Mouse (Mus musculus) kidney, embryonic 14.5 days (tissue): ENCODE measurements at regions not wholly inside any gene's neighbourhood (a gene's known extent, or its start where the extent isn't known, plus 50 kb on each side); places are given as distances from the start of the nearest gene placed in this dataset.

ENCODE experiments used
- ATAC-seq: fragments of 200-750 bp; cut with Nextera tagmentation; 2 replicates; pipeline ENCODE4 v1.8.0; 2017; ENCODE audit warnings: moderate number of reproducible peaks, mild to moderate bottlenecking, moderate TSS enrichment, moderate library complexity; ENCODE audit not compliant: low FRiP score, low TSS enrichment
- H3K27ac ChIP-seq: fragments of 300-500 bp; sonication (generic); 2 replicates; pipeline ENCODE4 v1.5.1; 2014; ENCODE audit warnings: low read depth, mild to moderate bottlenecking, low read length, moderate library complexity, mixed read lengths
- H3K27me3 ChIP-seq: fragments of 300-500 bp; sonication (generic); 2 replicates; pipeline ENCODE4 v1.6.1; 2014; ENCODE audit warnings: mild to moderate bottlenecking, low read length; ENCODE audit not compliant: control insufficient read depth, insufficient read depth
- H3K36me3 ChIP-seq: fragments of 300-500 bp; sonication (generic); 2 replicates; pipeline ENCODE4 v1.6.1; 2014; ENCODE audit warnings: low read length, mixed read lengths; ENCODE audit not compliant: control insufficient read depth, insufficient read depth
- H3K4me1 ChIP-seq: fragments of 300-500 bp; sonication (generic); 2 replicates; pipeline ENCODE4 v1.6.1; 2014; ENCODE audit warnings: low read length, mixed read lengths; ENCODE audit not compliant: control insufficient read depth, insufficient read depth
- H3K4me2 ChIP-seq: fragments of 300-500 bp; sonication (generic); replicated peaks from 2 replicates; pipeline ENCODE4 v1.6.1; 2014; ENCODE audit warnings: low read depth, mild to moderate bottlenecking, low read length
- H3K4me3 ChIP-seq: fragments of 300-500 bp; sonication (generic); 2 replicates; pipeline ENCODE4 v1.5.1; 2014; ENCODE audit warnings: mild to moderate bottlenecking, low read length
- H3K9ac ChIP-seq: fragments of 300-500 bp; sonication (generic); 2 replicates; pipeline ENCODE4 v1.6.1; 2014; ENCODE audit warnings: low read depth, mild to moderate bottlenecking, low read length, moderate library complexity
- H3K9me3 ChIP-seq: fragments of 300-500 bp; sonication (generic); 2 replicates; pipeline ENCODE4 v1.6.1; 2016; ENCODE audit warnings: low read length; ENCODE audit not compliant: control insufficient read depth
- WGBS: fragments of 180-500 bp; shearing (Covaris S2); extraction: QIAGEN DNeasy Blood & Tissue Kit; methylation state at CpG from one replicate; pipeline ENCODE4 v1.1.7; 2014; 5-methylcytosine and 5-hydroxymethylcytosine counted together

DNA sequence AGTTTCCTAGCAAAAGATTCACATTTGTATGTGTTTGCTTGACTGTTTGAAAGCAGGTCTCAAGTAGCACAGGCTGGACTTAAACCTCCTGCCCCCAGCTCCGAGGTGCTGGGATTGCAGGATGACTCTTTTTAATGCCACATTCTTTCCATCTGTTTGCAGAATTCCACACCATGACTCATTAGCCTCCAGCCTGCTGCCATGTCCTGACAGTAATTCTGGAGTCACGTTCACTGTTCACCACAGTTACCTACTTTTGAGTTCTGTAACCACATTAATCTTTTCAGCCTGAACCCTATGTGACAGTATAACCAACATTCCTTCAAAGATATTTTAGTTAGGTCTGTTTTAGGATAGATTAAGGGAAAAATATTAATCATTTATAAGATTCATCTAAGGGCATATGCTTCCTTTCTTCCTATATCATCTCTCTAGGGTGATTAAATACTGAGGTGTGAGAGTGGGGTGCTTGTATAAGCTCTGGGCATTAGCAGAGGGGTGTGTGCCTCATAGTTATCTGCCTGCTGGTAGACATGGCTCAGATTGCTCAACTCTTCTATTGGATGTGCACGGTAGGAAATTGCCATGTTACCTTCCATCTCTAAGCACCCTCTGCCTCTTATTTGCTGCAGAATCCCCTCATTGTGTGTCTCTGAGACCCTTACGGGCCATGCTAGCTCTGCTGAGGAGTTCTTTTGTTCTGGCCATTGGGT is 105.3 kb upstream of the Kitl start:
- no peak overlapping the region for H3K9ac ChIP-seq
- 0 out of 2 replicates have a peak, but pooled peaks cover 4% of the 10 kb centered on the region for H3K4me1 ChIP-seq
- ATAC-seq: no peak
- no peaks in the 10 kb centered on the region for H3K9me3 ChIP-seq
- no peak overlapping the region for H3K4me2 ChIP-seq
- H3K36me3 ChIP-seq: no peaks in the 10 kb centered on the region
- H3K27me3 ChIP-seq: no peaks in the 10 kb centered on the region
- WGBS: 75% methylated on average over 4 of the region's 4 CpGs
- H3K4me3 ChIP-seq: no peak overlapping the region
- no peak overlapping the region for H3K27ac ChIP-seq

DNA sequence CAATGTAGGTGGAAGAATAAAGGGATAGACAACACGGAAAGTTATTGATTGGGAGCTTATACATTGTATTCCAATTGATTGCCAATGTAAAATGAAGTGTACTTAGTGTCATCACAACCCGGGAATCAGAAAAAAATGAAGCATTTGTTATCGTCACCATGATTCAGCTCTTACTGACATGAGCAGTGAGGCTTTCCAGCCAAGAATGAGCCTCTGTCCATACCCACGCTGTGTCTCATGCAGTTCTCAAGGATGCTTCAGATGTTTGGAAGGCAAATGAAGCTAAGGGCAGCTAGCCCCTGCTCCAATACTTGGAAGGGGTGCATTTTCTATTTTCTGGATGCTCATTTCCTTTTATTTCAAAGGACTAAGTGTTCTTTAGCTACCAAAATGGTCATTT is 107.4 kb upstream of the Kitl start:
- Histone ChIP-seq H3K4me3 (no peak overlapping the region), H3K9ac (no peak overlapping the region), H3K4me2 (no peak overlapping the region), H3K27ac (no peak overlapping the region), H3K27me3 (no peaks in the 10 kb centered on the region), H3K9me3 (no peaks in the 10 kb centered on the region), H3K4me1 (no peaks in the 10 kb centered on the region), H3K36me3 (no peaks in the 10 kb centered on the region)
- no peak for ATAC-seq
- WGBS: 86% methylated on average over 4 of the region's 4 CpGs

DNA sequence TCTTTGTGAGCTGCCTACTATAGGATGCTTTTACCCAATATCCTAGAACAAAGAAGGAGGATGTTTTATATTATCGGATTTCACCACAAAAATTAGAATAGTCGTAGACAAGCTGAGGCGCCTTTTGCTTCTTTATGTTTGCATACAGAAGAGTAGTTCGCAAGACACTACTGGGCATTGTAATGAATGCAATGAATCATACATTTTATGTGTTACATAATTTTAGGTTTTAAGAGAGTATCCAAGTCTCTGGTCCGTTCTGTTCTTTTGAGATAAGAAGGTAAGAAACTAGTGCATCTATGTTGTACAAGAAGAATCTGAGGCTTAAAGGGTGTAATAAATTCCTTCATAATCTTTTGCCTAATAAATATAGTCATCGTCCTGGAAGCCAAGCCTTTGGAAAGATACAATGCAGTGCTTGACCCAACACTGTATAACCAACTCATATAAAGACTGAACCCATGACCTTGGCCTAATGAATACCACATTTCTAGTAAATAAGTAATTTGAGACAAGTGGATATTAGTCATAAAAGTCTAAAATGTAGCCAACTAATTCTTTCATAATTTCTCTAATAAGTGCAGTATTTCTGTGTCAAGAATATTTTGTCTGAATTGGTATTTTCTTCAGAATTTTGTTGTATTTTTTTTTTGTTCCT is 108.5 kb upstream of the Kitl start:
- Histone ChIP-seq H3K9ac (no peak overlapping the region), H3K9me3 (no peaks in the 10 kb centered on the region), H3K36me3 (no peaks in the 10 kb centered on the region), H3K27me3 (no peaks in the 10 kb centered on the region), H3K4me3 (no peak overlapping the region), H3K4me1 (no peaks in the 10 kb centered on the region), H3K27ac (no peak overlapping the region), H3K4me2 (no peak overlapping the region)
- WGBS: 74% methylated on average over 6 of the region's 6 CpGs
- no peak for ATAC-seq

DNA sequence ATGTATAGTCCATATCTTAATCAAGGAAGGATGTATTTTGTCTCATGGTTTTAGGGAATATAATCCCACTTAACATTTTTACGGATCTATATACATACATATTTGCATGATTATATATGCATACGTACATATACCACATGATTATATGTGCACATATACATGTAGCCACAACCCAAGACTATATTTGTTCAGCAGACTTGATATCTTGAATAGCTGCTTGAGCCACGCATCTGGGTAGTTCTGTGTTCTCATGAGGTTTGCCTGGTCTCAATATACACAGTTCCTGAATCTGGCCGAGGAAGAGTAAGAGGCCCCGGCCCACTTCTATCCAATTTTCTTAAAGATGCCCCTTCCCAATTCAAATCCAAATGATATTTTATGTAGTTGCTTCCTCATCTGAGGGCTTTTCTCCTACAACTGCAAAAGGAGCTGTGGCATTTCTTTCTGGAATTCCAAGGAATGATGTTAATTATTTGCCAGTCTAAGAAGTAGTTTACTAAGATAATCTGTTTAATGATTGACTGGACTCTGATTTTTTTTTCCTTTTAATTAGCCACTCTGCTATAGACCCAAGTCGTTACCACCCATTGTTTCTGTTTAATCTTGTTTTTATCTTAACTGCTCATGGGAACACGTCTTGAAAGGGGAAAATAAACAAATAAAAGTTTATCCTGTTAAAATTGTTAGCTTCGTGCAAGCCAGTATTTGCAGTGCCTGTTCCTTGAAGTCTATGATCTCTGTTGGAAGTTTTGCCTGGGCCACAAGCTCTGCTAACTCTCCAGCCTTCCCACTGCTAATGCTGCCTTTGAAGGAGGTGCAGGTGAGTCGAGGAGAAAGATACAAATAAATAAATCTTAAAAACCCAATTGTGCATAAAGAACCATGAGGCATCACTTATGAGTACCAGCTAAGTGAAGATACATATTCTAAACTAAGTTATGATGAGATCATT is 112.9 kb upstream of the Kitl start:
- no peak overlapping the region; the same call in 1 of the 2 replicates for H3K27ac ChIP-seq
- H3K27me3 ChIP-seq: no peaks in the 10 kb centered on the region
- WGBS: 68% methylated on average over 9 of the region's 9 CpGs
- peak; percentile 69; the same call in 1 of the 2 replicates for ATAC-seq
- no peaks in the 10 kb centered on the region for H3K36me3 ChIP-seq
- no peak overlapping the region for H3K9ac ChIP-seq
- no peaks in the 10 kb centered on the region for H3K4me1 ChIP-seq
- no peaks in the 10 kb centered on the region for H3K9me3 ChIP-seq
- H3K4me3 ChIP-seq: no peak overlapping the region
- no peak overlapping the region for H3K4me2 ChIP-seq

DNA sequence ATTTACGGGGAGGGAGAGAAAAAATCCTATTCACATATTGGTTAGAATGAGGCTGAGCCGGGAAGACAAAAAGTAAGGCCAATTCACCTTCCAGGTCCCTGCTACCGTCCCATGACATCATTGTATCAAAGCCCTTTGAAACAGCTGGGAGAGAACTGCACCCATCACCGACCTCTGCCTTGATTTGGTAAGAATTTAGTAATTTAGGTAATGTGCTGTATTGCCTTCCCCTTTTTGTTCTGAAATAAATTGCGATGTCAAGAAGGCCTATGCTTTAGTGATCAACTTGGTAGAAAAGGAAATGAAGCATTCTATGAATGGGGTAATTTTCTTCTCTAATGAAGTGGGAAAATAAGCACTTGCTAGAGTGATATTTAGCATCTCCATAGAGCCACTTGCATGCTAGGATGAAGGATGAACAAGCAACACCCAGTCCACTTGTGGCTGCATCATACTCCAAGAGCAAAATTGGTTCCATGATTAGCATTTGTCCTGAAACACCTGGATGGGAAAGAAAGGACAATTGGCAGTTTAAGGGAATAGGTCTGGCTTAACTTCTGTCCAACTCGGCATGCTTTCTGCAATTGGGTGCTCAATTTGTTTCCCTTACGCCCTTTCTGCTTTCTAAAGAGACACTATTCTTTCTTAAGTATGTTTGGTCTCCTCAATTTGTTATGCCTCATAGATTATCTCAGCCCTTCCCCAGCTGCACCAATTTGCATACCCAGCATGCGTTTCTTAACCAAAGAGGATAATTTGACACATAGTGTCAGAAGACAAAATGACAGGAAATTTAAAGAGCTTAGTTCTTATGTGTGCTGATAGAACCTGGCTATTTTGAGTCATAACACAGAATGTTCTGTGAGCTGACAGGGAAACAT is 114.2 kb upstream of the Kitl start:
- H3K27me3 ChIP-seq: no peaks in the 10 kb centered on the region
- no peak overlapping the region for H3K4me3 ChIP-seq
- 74% methylated on average over 8 of the region's 8 CpGs for WGBS
- no peak overlapping the region for H3K27ac ChIP-seq
- H3K9me3 ChIP-seq: no peaks in the 10 kb centered on the region
- no peak overlapping the region for H3K9ac ChIP-seq
- no peaks in the 10 kb centered on the region for H3K4me1 ChIP-seq
- no peaks in the 10 kb centered on the region for H3K36me3 ChIP-seq
- ATAC-seq: no peak
- no peak overlapping the region for H3K4me2 ChIP-seq

DNA sequence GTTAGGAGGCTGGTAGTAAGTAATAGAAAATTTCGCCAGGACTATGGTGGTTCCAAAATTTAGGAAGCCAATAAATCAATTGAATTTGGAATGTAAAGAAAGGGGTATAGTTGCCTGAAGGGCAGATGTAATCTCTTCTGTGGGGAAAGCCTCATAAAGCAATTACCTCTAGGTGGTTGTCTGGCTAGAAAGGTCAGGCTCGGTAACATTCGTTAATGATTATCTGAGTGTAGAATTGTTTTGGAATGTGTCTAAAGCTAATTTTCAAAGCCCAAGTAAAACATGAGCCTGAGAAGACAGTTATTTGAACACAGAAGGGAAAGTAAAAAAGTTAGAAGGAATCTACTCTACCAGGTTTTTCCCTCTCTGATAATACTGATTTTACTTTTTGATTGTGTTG is 121.4 kb upstream of the Kitl start:
- WGBS: 15% methylated on average over 3 of the region's 3 CpGs
- Histone ChIP-seq H3K9ac (no peak overlapping the region), H3K27ac (no peak overlapping the region), H3K9me3 (no peaks in the 10 kb centered on the region), H3K4me2 (no peak overlapping the region), H3K36me3 (no peaks in the 10 kb centered on the region), H3K27me3 (no peaks in the 10 kb centered on the region), H3K4me3 (no peak overlapping the region), H3K4me1 (no peaks in the 10 kb centered on the region)
- ATAC-seq: peak; percentile 72; the same call in 1 of the 2 replicates

DNA sequence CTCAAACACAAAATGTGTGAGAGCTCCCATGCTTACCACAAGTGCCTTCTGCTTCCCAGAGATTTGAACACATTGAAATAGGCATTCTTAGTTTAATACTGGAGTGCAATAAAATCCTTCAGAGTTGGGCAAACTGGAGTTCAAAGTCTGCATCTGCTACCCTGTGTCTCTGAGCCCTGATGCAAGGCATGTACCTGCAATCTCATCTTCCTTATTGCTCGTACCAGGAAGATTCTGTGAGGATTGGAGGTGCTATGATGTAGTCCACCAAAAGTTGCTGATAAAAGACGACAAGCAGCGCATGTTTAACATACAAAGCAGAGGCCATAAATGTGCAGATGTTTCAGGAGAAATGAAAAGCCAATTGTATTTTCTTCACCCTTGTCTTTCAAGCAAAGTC is 123.5 kb upstream of the Kitl start:
- Histone ChIP-seq H3K36me3 (no peaks in the 10 kb centered on the region), H3K9ac (no peak overlapping the region), H3K27me3 (no peaks in the 10 kb centered on the region), H3K4me2 (no peak overlapping the region), H3K4me1 (no peaks in the 10 kb centered on the region), H3K9me3 (no peaks in the 10 kb centered on the region), H3K27ac (no peak overlapping the region), H3K4me3 (no peak overlapping the region)
- ATAC-seq: no peak
- WGBS: 91% methylated on average over 3 of the region's 3 CpGs

DNA sequence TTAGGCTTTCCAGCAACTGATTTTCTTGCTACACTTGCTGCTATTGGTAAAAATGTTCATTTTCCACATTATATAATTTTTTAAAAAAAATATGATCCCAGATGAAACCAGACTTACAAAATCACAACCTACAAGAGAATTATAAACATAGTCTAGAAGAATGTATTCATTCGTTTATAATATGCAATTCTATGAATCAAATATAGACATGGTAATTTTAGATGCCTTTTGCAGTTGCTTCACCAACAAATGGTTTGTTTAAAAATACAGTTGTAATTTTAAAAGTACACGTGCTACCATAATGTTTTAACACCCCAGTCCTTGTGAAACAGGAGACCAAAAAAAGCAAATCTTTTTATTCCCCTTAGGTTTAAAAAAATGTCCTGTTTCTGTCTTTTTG is 122.4 kb upstream of the Csl start:
- 84% methylated on average over 2 of the region's 2 CpGs for WGBS

More for the DNA sequence above, 122.4 kb upstream of the Csl start:
- H3K4me2 ChIP-seq: no peak overlapping the region
- no peaks in the 10 kb centered on the region for H3K27me3 ChIP-seq
- no peaks in the 10 kb centered on the region for H3K4me1 ChIP-seq
- no peaks in the 10 kb centered on the region for H3K9me3 ChIP-seq
- H3K36me3 ChIP-seq: no peaks in the 10 kb centered on the region
- H3K9ac ChIP-seq: no peak overlapping the region
- no peak overlapping the region for H3K27ac ChIP-seq
- ATAC-seq: no peak
- no peak overlapping the region for H3K4me3 ChIP-seq
